Mouse (Mus musculus) embryonic facial prominence, embryonic 15.5 days (tissue): Measurements from ENCODE around the gene Traf7. TPM values are rescaled to one million over a fixed set of nuclear protein-coding genes. Genes with fewer than 3 reads are reported as not detected.

Experiments
- ATAC-seq: fragments of 200-750 bp; cut with Nextera tagmentation; 2 replicates; pipeline ENCODE4 v1.8.0; 2017; ENCODE audit warnings: low read depth, moderate TSS enrichment; ENCODE audit not compliant: insufficient number of reproducible peaks, low FRiP score, low TSS enrichment
- H3K27ac ChIP-seq: fragments of 300-500 bp; sonication (generic); replicated peaks from 2 replicates; pipeline ENCODE4 v1.5.1; 2015; ENCODE audit warnings: mild to moderate bottlenecking, inconsistent platforms
- H3K27me3 ChIP-seq: fragments of 300-500 bp; sonication (generic); 2 replicates; pipeline ENCODE4 v1.6.1; 2015; ENCODE audit warnings: inconsistent platforms
- H3K36me3 ChIP-seq: fragments of 300-500 bp; sonication (generic); 2 replicates; pipeline ENCODE4 v1.6.1; 2015; ENCODE audit warnings: mild to moderate bottlenecking, inconsistent platforms
- H3K4me1 ChIP-seq: fragments of 300-500 bp; sonication (generic); 2 replicates; pipeline ENCODE4 v1.6.1; 2015; ENCODE audit warnings: inconsistent platforms
- H3K4me2 ChIP-seq: fragments of 300-500 bp; sonication (generic); replicated peaks from 2 replicates; pipeline ENCODE4 v1.6.1; 2015; ENCODE audit warnings: mild to moderate bottlenecking, inconsistent platforms
- H3K4me3 ChIP-seq: fragments of 300-500 bp; sonication (generic); replicated peaks from 2 replicates; pipeline ENCODE4 v1.5.1; 2015; ENCODE audit warnings: mild to moderate bottlenecking, inconsistent platforms
- H3K9ac ChIP-seq: fragments of 300-500 bp; sonication (generic); 2 replicates; pipeline ENCODE4 v1.6.1; 2015; ENCODE audit warnings: inconsistent platforms
- H3K9me3 ChIP-seq: fragments of 300-500 bp; sonication (generic); replicated peaks from 2 replicates; pipeline ENCODE4 v1.6.1; 2016; ENCODE audit warnings: inconsistent platforms
- WGBS: fragments of 180-500 bp; shearing (Covaris S2); methylation state at CpG from one replicate; pipeline ENCODE4 v1.1.7; 2015; 5-methylcytosine and 5-hydroxymethylcytosine counted together
- polyA plus RNA-seq: library from polyadenylated mRNA; unstranded; fragments of >200 nt; fragmentation: Nextera tagmentation; extraction: Ambion mirVana; gene quantifications from 2 replicates; pipeline ENCODE4 v1.2.1, GENCODE M21; 2015

Gene Traf7
- polyA plus RNA-seq, 1 experiment from 2014 or later: 95.7 TPM

DNA sequence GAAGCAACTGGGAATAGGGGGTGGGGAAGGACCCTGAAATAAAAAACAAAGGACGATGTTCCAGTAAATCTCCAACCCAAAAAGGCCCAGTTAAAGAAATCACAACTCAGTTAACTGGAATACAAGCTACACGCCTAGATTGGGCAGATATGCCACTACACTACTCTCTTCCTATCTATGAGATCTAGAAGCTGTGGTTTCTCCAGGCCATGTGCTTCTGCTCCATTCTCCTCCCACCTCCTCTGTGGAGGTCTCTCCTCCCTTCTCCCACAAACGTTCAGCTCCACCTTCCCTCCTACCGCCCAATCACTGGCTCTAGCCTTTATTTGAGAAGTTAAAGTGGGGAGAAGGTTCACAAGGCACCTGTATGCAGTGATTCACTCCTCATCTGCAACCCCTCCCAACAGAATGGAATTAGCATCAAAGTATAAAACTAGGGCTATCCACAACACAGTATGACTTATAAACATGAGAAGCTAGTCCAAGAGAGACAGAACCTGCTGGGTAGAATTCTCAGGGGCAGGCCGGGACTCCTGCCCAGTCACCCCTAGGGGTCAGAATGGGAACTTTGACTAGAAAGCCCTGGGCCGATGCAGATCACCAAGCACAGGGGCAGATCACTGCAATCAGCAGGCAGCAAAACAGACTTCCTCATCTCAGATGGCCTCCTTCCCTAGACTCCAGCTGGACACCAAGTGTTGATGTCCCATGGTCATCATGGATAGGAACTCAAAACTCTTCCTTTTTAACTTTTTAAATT is 64.2 kb downstream of the Traf7 start:
- no peak for ATAC-seq
- 52% methylated on average over 6 of the region's 6 CpGs for WGBS

DNA sequence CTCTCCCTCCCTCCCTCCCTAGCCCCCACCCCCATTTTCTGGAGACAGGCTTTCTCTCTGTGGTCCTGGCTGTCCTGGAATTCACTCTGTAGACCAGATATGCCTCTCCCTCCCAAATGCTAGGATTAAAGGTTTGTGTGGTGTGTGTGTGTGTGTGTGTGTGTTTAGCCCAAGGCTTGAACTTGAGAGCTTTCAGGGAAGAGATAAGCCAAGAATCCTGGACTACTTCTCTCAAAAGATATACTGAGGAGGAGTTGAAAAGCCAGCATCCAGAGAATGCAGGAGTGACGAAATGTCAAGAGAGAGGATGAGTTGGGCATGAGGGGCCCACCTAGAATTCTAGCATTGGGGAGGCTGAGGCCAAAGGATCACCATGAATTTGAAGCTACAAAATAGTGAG is 64.8 kb downstream of the Traf7 start:
- no peak overlapping the region for H3K9ac ChIP-seq
- H3K27me3 ChIP-seq: no peaks in the 10 kb centered on the region
- H3K4me2 ChIP-seq: no peak overlapping the region
- 69% methylated on average over 1 of the region's 1 CpGs for WGBS
- H3K27ac ChIP-seq: no peak overlapping the region
- no peak for ATAC-seq
- H3K4me3 ChIP-seq: no peak overlapping the region
- no peaks in the 10 kb centered on the region for H3K9me3 ChIP-seq
- no peaks in the 10 kb centered on the region for H3K4me1 ChIP-seq
- no peaks in the 10 kb centered on the region for H3K36me3 ChIP-seq

More for the DNA sequence above, 64.2 kb downstream of the Traf7 start:
- H3K36me3 ChIP-seq: no peaks in the 10 kb centered on the region
- no peak overlapping the region for H3K4me2 ChIP-seq
- no peaks in the 10 kb centered on the region for H3K27me3 ChIP-seq
- no peak overlapping the region for H3K4me3 ChIP-seq
- H3K4me1 ChIP-seq: no peaks in the 10 kb centered on the region
- H3K9ac ChIP-seq: no peak overlapping the region
- H3K27ac ChIP-seq: no peak overlapping the region
- no peaks in the 10 kb centered on the region for H3K9me3 ChIP-seq

DNA sequence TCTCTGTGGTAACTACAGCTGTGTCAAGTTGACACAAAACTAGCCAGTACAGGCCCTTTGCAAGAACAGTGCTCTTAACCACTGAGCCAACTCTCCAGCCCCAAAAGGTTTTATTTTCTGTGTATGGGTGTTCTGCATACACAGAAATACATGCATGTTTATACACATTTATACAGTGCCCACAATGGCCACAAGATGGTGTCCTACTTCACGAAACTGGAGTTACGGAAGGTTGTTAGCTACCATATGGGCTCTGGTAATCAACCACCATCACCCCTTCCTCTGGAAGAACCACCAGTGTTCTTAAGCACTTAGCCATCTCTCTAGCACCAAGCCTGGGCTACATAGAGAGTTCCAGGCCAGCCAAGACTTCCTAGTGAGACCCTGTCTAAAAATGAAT is 66.2 kb downstream of the Traf7 start:
- WGBS: 68% methylated on average over 2 of the region's 2 CpGs

More for the DNA sequence above, 66.2 kb downstream of the Traf7 start:
- Histone ChIP-seq H3K27me3 (no peaks in the 10 kb centered on the region), H3K9me3 (no peaks in the 10 kb centered on the region), H3K4me3 (no peak overlapping the region), H3K9ac (no peak overlapping the region), H3K27ac (no peak overlapping the region), H3K36me3 (no peaks in the 10 kb centered on the region), H3K4me2 (no peak overlapping the region), H3K4me1 (no peaks in the 10 kb centered on the region)
- no peak for ATAC-seq

Other genes starting within 250 kb of the Traf7 start
- not detected in 2 replicates for gene Abca17, start 176.9 kb downstream of the Traf7 start, polyA plus RNA-seq
- 8.1 and 8.3 TPM in 2 replicates for gene Abca3, start 176.0 kb downstream of the Traf7 start, polyA plus RNA-seq
- 253 and 275 TPM in 2 replicates for gene Rnps1, start 113.4 kb downstream of the Traf7 start, polyA plus RNA-seq
- 70.0 and 71.2 TPM in 2 replicates for gene Eci1, start 101.3 kb downstream of the Traf7 start, polyA plus RNA-seq
- gene Dnase1l2, start 84.8 kb downstream of the Traf7 start, polyA plus RNA-seq: 13.0 and 17.2 TPM in 2 replicates
- gene E4f1, start 57.6 kb downstream of the Traf7 start, polyA plus RNA-seq: 37.0 and 39.8 TPM in 2 replicates
- 48.9 and 50.6 TPM in 2 replicates for gene Pgp, start 57.5 kb downstream of the Traf7 start, polyA plus RNA-seq
- 0.43 and 0.44 TPM in 2 replicates for gene Bricd5, start 54.1 kb downstream of the Traf7 start, polyA plus RNA-seq
- 27.2 and 28.8 TPM in 2 replicates for gene Mlst8, start 48.9 kb downstream of the Traf7 start, polyA plus RNA-seq
- 2.5 and 4.0 TPM in 2 replicates for gene Caskin1, start 39.3 kb downstream of the Traf7 start, polyA plus RNA-seq
- 3.7 and 4.3 TPM in 2 replicates for gene Rab26, start 6.3 kb upstream of the Traf7 start, polyA plus RNA-seq
- 32.6 and 36.7 TPM in 2 replicates for gene Pkd1, start 21.9 kb upstream of the Traf7 start, polyA plus RNA-seq
- 57.8 and 64.4 TPM in 2 replicates for gene Tsc2, start 104.7 kb upstream of the Traf7 start, polyA plus RNA-seq
- 22.2 and 25.3 TPM in 2 replicates for gene Nthl1, start 104.7 kb upstream of the Traf7 start, polyA plus RNA-seq
- 64.4 and 65.9 TPM in 2 replicates for gene Slc9a3r2, start 122.4 kb upstream of the Traf7 start, polyA plus RNA-seq
- 0.36 and 0.56 TPM in 2 replicates for gene Npw, start 130.5 kb upstream of the Traf7 start, polyA plus RNA-seq
- 23.8 and 26.8 TPM in 2 replicates for gene Zfp598, start 141.7 kb upstream of the Traf7 start, polyA plus RNA-seq
- gene Syngr3, start 162.0 kb upstream of the Traf7 start, polyA plus RNA-seq: 2.0 and 2.9 TPM in 2 replicates
- gene Gfer, start 168.2 kb upstream of the Traf7 start, polyA plus RNA-seq: 33.1 and 35.2 TPM in 2 replicates
- 3.8 and 5.8 TPM in 2 replicates for gene Noxo1, start 168.3 kb upstream of the Traf7 start, polyA plus RNA-seq
- gene Tbl3, start 179.7 kb upstream of the Traf7 start, polyA plus RNA-seq: 61.3 and 63.4 TPM in 2 replicates
- 0.16 and 0.24 TPM in 2 replicates for gene Rnf151, start 190.1 kb upstream of the Traf7 start, polyA plus RNA-seq
- 1,508 and 1,594 TPM in 2 replicates for gene Rps2, start 190.2 kb upstream of the Traf7 start, polyA plus RNA-seq
- gene Ndufb10, start 196.5 kb upstream of the Traf7 start, polyA plus RNA-seq: 223 and 227 TPM in 2 replicates
- not detected in 2 replicates for gene Rpl3l, start 199.9 kb upstream of the Traf7 start, polyA plus RNA-seq
- 26.6 and 27.9 TPM in 2 replicates for gene Msrb1, start 208.7 kb upstream of the Traf7 start, polyA plus RNA-seq
- 26.4 and 30.4 TPM in 2 replicates for gene Hs3st6, start 225.1 kb upstream of the Traf7 start, polyA plus RNA-seq